Mouse (Mus musculus): ENCODE measurements around the gene Samd15.

DNA sequence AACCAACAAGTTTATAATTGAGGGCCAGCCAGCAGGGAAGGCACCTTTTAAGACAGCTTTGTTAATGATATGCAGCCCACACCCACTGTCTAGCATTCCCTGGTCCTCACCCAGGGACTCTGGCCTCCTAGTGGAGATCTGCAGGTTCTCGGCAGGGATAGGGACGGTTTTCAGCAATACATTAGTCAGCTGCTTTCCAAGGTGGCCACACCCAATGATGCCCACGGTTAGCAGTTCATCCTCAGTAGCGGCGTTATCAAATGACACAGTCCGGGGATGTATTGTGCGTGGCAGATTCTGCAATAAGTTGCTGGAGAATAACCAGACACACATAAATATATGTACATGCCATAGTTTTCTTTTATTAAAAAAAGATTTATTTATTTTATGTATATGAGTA is 27.3 kb downstream of the Samd15 start:
- TF ChIP-seq CTCF (conservative IDR thresholded peaks at IDR 0.05; ENCODE audit: low read length) (peak; percentile 17; the same call in 1 of the 2 replicates), NANOG (IDR thresholded peaks at IDR 0.05; ENCODE audit: borderline replicate concordance, low read length) (no peak), POU5F1 (IDR thresholded peaks at IDR 0.05; ENCODE audit: borderline replicate concordance, low read length) (no peak)
